Mouse (Mus musculus) neural tube, embryonic 10.5 days (tissue): ENCODE measurements around the gene Cbfa2t2.
A peak's percentile ranks its signal among the peaks of the same experiment; 100 is the strongest.

Experiments
- DNase-seq: peaks from one replicate; pipeline ENCODE4 v3.0.0-alpha.2; 2017; ENCODE audit warnings: low spot score; ENCODE audit errors: extremely low spot score

The Cbfa2t2 gene

GRCm38 (mm10) chr2:154568329-154569070, 132.2 kb downstream of the Cbfa2t2 start:
- DNase-seq: peak; percentile 62

- peak; percentile 76 for DNase-seq
Measured at GRCm38 (mm10) chr2:154569071-154569748, 132.9 kb downstream of the Cbfa2t2 start.

GRCm38 (mm10) chr2:154569836-154570286, 133.6 kb downstream of the Cbfa2t2 start, which contains the start of gene E2f1:
TSS of gene E2f1 (minus strand) at chr2:154569892.
- peak; percentile 98 for DNase-seq

- no peak for DNase-seq
Measured at GRCm38 (mm10) chr2:154570666-154571065, 134.4 kb downstream of the Cbfa2t2 start.

- no peak for DNase-seq
Measured at GRCm38 (mm10) chr2:154571266-154571665, 135.0 kb downstream of the Cbfa2t2 start.

GRCm38 (mm10) chr2:154571976-154572375, 135.7 kb downstream of the Cbfa2t2 start:
- DNase-seq: no peak

GRCm38 (mm10) chr2:154572996-154573395, 136.7 kb downstream of the Cbfa2t2 start:
- no peak for DNase-seq

- no peak for DNase-seq
Measured at GRCm38 (mm10) chr2:154574271-154574670, 138.0 kb downstream of the Cbfa2t2 start.

- DNase-seq: peak; percentile 54
Measured at GRCm38 (mm10) chr2:154576876-154577743, 140.8 kb downstream of the Cbfa2t2 start.

- DNase-seq: no peak
Measured at GRCm38 (mm10) chr2:154577744-154578067, 141.4 kb downstream of the Cbfa2t2 start.

- DNase-seq: no peak
Measured at GRCm38 (mm10) chr2:154580586-154580985, 144.3 kb downstream of the Cbfa2t2 start.

- DNase-seq: no peak
Measured at GRCm38 (mm10) chr2:154581421-154581820, 145.1 kb downstream of the Cbfa2t2 start.

- no peak for DNase-seq
Measured at GRCm38 (mm10) chr2:154583906-154584872, 147.9 kb downstream of the Cbfa2t2 start.

- no peak for DNase-seq
Measured at GRCm38 (mm10) chr2:154584931-154585601, 148.8 kb downstream of the Cbfa2t2 start.

GRCm38 (mm10) chr2:154586405-154586804, 150.1 kb downstream of the Cbfa2t2 start:
- DNase-seq: peak; percentile 50
